Mouse (Mus musculus) gastrocnemius, postnatal 14 days (tissue): ENCODE data around the gene Spata18. TPM values are rescaled to one million over a fixed set of nuclear protein-coding genes. Genes with fewer than 3 reads are reported as not detected.

Experiments
- DNase-seq: peaks from one replicate; pipeline ENCODE4 v3.0.0; 2021; ENCODE audit warnings: mixed read lengths
- intact Hi-C: fragments of 180-260 bp; cut with DNase I; formaldehyde crosslinking; loops from one replicate; pipeline ENCODE4 v1.15.1; 2025; ENCODE audit warnings: low total_unique reads
- total RNA-seq, 2 experiments: library from RNA; stranded (reverse); gene quantifications; 2 replicates each; pipeline ENCODE4 v1.2.3; 2021

Gene Spata18
- total RNA-seq, 2 experiments from 2014 or later, result 0.27 TPM; not detected in 1

DNA sequence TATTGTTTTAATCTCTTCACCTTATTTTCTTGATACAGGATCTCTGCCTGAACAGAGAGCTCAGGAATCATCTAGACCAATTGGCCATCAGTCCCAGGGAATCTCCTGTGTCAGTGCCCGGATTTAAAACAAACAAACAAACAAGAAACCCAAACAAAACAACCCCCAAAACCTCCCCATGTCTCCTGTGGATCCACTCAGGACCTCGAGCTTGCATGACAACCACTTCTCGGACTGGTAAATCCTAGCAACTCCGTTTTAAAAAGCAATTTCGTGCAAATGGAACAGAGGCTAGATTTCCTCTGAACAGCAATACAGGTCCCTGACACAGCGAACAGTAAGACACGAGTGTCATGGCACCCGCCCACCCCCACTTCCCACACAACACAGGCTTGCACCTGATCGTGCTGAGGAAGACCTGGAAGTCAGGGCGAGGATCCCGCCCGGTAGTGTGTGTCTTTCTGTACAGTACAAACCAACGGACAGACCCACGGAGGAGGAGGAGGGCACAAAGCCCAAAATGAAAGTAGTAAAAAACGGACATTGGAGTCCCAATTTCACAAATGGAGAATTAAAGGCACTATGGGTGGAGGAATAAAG, 714 bp upstream of the Spata18 start:
- DNase-seq, result no peak
- intact Hi-C loops, result no loop called here

DNA sequence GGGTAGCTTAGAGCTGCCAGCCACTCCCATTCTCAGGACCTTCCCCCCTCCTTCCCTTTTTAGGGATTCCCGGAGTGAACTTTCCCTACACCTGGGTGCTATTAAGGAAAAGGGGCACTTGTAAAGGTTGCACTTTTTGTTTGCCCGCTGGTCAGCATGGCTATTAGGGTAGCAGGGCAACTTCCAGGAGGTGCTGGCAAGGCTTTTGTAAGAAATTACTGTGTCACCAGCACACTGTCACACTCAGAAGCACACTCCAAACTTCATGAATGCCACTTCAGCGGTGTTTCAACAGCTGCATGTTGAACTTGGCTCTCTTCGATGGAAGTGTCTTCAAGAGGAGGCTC, 649 bp downstream of the Spata18 start:
- intact Hi-C loops, result no loop called here
- DNase-seq, result no peak

DNA sequence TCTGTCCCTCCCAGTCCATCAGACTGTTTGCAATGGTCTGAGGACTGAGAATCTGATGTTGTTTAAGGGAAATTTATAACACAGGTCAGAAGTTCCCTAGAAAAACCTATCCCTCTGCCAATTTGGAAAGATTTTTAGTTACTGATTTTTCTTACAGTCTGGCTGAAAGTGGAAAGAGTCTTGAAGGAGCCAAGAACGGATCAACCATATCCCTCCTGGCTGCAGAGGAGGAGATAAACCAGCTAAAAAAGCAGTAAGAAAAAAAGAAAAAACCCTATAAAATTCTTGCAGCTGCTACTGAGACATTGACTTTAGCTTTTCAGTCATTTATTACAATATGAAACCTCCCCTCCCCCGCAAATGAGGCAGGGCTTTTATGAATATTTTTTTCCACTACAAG, 15.5 kb downstream of the Spata18 start:
- intact Hi-C loops, result no loop called here
- no peak for DNase-seq

DNA sequence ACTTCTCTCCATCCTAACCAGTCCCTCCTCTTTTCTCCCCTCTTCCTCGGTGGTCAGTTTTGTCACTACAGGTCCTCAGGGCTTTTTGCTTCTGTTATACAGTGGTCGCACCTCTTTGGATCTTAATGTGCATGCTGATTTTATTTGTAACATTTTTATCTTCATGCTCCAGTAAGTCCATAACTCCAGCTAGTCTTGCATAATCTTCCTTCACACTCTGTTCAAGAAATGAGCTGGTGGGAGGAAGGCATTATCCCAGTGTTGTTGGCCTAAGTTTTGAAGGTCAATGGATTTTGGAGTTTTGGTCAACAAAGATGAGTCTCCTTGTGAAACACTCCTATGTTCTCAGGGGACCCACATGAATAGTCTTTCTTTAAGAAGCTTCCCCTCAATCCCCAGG, 16.7 kb downstream of the Spata18 start:
- intact Hi-C loops, result no loop called here
- DNase-seq, result no peak

DNA sequence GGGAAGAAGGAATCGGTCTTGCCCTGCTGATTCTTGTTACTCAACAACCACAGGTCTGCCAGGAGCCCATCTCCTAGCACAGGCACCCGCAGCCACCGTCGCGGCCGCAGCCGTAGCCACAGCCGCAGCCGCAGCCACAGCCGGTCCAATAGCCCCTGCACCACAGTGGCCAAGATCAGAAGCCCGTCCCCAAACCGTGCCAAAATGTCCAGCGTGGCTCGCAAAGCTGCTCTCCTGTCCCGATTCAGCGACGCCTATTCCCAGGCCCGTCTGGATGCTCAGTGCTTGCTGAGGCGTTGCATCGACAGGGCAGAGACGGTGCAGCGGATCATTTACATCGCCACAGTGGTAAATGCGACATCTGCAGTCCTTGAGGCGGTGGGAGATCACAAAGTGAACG, 18.2 kb downstream of the Spata18 start:
- intact Hi-C loops, result no loop called here
- DNase-seq, result no peak

DNA sequence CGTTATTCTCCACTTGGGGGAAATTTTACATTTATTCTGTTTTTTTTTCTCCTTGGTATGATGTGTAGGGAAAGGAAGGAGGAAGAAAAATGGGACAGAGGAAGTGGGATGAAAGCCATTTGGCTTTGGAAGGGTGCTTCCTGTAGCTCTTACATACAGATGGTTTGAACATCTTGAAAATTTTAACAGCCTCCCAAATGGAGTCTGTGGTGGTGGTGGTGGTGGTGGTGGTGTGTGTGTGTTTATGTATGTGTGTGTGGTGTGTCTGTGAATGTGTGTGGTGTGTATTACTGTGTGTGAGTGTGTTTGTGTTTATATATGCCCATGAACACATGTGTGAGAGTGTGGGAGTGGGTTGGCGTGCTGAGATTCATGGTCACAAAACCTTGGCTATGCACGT, 24.4 kb downstream of the Spata18 start:
- intact Hi-C loops, result no loop called here
- no peak for DNase-seq

DNA sequence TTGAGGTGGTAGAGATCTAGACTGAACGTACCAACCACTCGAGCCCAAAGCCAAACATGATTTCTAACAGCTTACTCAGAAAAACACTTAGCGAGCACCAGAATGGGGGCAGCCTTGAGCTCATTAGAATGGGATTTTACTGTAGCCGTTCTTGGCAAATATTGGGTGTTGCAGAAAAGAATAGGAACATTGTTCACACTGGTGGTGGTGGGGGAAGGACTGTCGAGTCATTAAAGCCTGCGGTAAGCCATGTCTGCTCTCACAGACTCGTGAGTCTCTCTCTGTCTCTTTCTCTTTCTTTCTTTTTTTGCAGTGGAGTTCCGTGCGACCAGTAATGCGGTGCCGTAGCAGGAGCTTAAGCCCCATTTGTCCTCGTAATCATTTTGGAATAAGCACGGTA, 25.4 kb downstream of the Spata18 start:
- intact Hi-C loops, result no loop called here
- no peak for DNase-seq

DNA sequence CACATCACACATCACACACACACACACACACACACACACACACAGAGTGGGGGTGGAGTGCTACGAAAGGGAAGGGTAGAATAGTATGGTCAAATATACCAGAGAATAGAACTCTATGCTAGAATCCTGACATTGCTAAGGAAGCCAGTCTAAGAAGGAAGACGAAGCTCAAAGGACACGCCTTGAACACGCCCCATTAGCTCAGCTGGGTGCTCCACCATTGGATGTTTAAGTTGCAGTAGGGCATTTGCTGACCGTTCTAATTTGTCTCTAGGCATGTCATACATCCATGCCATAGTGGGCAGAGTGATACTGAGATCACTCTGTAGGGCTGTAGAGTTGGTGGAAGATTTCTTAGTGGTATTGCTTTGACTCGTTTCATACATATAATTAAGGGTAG, 32.0 kb downstream of the Spata18 start:
- intact Hi-C loops, result no loop called here
- DNase-seq, result no peak

DNA sequence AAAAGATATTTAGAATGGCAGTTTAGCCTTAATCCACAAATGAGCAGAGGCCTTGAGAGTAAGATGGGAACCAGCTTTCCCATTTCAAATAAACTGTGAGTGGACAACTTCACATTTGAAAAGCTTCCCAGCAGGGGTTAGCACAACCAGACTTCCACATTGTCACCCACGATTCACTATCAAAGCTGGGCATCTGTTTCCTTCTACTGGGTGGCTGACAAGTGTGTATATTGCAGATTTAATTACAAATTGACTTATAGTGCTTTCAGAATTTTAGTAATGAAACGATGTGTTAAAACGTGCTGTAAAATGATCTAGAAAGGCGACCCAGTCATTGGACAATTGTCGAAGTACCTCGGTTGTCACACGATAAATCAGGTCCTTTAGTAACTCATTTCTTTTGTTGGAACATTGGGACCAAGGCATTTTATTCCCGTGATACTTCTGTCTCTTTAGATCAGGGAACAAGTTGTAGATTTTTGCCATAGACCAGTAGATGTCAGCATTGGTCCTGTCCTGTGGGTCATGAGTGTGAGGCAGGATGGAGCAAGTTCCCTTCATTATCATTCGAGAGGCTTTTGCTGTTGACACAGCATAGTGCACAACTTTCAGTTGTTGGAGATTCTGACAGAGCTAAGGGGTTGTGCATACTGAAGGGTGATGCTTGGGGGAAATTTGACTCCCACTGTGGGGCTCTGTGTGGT, 32.7 kb downstream of the Spata18 start:
- intact Hi-C loops, result no loop called here
- DNase-seq, result no peak

DNA sequence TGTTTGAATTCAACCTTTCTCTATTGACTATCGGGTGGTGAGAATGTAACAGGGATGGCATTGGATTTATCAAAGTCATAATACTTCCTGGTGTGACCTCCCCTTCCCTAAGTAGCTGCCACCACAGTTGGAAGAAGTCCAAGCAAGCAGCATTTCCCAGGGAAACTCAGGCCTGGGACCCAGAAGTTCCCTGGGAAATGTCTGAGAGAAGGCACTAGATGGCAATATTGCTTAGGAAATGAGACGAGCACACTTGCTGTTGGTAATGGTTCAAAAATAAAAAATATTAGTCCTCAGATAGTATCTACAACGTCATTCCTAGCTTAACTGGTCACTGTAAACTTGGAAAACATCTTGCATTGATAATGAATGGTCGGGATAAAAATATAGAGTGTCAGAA, 35.0 kb downstream of the Spata18 start:
- DNase-seq, result peak; percentile 12
- intact Hi-C loops, result loop anchor here (5.0 kb wide), 1 partner anchor 591 kb away; no protein-coding TSS in a partner anchor

DNA sequence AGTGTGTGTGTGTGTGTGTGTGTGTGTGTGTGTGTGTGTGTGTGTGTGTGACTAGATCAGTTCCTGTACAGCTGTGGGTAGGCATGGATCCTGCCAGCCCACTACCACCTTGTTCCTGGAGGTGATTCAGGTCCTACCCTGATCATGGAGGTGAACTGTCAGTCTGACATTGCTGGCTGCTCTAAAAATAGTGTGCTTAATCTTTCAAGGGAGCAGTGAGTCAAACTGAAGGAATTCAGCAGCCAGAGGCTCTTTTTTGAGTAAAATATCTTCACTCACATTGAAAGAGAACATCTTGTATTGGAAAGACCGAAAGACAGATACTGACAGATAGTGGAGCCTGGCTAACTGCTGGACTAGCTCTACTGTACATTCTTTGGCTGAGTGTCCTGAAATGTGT, 37.4 kb downstream of the Spata18 start:
- intact Hi-C loops, result loop anchor here (5.0 kb wide), 1 partner anchor 589 kb away; no protein-coding TSS in a partner anchor
- DNase-seq, result no peak

DNA sequence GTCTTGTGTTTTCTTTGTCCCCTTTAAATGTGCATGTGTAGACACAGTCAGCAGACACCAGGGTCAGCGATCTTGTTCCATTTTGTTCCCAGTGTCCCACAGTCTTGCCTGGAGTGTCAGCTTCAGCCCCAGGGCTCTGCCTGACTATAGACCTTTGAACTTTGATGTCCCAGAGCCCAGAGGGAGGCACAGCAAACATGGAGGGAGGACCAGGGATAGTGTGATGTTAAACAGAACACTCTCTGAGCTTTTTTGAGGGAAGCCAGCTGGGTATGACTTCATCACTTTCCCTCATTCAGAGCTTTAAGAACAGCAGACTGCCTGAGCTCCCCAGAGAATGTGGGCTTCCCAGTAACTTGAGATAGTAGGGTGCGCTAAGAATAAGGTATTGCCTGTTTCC, 39.0 kb downstream of the Spata18 start:
- DNase-seq, result no peak
- intact Hi-C loops, result no loop called here

DNA sequence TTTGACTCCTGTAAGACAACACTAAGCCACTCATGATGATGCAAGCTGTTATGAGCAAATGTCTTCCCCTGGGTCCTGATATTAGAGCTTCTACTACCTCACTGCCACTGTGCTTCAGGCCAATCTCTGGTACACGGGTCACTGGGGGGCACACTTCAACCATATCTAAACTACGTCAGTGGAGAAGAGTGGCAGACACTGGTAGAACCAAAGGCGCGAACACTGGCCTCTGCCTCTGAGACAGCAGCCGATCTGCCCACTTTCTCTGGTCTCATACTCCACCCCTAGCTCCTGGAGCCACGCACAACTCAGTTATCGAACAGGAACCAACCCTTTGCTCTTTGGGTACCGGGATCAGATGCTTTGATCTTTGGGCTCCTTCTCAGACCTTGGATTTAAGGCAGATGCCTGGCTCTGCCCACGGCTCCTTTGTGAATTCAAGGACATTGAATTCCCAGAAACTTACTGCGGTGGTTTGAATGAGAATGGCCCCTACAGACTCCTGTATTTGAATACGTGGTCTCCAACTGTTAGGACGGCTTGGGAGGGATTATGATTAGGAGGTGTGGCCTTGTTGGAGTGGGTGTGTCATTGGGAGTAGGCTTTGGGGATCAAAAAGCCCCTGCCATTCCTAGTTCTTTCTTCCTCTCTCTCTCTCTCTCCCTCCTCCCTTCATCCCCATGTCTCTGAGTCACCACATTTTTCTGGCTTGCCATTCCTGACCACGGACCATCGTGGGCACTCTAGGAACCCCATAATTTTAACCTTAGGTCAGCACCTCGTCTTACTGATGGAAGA, 40.7 kb downstream of the Spata18 start:
- DNase-seq, result no peak
- intact Hi-C loops, result no loop called here

DNA sequence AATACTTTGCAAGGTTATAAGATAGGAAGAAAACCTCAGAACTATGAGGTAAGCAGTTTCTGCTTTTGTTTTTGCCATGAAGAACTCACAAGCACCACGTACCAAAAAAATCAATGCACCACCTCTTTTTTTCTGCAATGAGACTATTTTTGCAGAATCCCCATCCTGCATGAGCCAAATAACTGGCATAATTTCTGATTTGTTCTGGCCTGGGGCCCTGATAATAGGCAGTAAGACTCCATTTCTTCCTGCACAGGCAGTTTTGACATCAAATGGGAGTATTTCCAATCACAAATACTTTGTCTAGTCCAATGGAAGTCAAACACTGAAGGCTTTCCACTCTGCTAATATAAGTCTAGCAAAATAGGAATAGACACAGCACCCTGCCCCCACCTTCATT, 42.6 kb downstream of the Spata18 start:
- DNase-seq, result no peak
- intact Hi-C loops, result no loop called here

DNA sequence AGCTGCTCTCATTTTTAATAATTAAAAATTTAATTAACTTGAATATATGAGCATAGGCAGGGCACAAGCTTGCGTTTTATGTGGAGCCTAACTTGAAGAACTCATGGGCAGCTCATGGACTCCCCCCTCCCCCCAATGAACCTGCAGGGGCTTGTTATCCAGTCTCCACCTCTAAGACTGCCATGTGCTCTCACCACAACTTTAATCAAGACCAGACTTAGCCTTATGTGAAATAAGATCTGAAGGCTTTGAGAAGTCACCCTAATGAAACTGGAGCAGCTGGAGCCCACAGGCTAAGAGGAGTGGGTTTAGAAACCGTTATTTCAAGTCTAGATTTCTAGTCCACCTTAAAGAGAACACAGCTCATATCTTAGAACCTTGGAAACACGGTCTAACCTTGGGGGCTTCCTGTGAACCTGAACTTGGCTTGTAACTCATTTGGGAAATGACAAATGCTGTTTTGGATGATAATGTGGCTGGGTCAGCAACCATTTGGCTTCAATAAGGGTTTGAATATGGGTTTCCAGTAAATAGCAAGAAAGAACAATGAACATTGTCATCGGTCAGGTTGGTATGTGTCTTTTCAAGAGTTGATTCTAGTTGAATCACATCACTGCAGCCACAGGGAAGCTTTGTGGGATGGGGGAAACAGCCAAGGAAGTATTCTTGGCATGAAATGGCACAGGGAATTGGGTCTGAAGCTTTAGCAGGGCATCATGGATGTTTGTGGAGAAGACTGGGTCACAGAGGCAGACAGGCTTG, 43.3 kb downstream of the Spata18 start:
- no peak for DNase-seq
- intact Hi-C loops, result no loop called here

DNA sequence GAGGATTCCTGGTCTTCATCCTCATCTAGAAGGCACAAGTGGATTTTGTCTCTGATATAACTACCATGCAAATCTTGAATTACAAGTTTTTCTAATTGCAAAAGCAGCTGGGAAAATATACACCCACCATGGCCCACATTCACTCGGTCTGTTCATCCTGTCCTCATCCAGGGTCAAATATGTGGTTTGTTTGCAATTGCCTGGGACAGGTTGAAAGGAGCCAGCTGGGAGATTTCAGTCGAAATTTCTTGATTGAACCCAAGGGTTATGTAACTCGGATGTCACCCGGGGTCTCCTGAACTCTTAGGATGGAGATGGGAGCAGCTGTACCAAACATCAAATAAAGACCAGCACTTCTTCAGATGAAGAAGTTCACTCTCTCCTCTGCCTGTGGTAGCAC, 46.5 kb downstream of the Spata18 start:
- intact Hi-C loops, result no loop called here
- no peak for DNase-seq

DNA sequence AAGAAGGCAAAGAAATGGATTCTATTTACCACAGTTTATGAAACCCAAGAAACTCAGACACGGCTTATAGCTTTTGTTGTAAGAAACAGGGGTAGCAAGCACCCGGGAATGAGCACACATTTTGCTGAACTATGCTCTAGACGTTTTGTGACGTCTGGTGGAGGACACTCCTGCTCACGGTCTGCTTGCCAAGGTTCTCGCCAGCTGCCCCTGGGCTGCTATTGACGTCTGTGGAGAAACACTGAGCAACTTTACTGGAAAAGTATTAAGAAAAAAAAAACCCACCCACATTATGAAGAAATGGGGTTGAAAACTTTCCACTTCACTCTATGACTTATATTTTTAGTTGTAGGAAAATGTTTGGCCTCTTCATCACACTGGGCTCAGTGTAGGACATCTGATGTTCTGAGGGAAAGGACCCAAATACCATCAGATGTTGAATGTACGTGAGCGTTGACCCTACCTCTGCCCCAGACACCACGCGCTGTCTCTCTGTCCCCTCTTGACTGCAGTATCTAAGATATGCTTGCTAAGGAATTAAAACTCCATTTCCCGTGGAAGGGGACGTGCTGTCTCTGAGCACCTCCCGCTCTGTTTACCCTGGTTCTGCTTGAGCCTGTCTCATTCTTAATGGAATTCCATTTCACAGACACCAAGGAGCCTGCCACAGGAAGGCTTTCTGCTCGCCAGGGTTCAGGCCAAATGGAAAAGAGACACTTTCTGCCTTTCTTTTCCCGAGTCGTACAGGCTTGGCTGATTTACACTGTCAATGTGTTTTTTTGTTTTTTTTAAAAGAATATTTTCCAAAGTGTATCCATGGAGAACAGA, 50.1 kb downstream of the Spata18 start:
- peak; percentile 38 for DNase-seq
- intact Hi-C loops, result no loop called here

DNA sequence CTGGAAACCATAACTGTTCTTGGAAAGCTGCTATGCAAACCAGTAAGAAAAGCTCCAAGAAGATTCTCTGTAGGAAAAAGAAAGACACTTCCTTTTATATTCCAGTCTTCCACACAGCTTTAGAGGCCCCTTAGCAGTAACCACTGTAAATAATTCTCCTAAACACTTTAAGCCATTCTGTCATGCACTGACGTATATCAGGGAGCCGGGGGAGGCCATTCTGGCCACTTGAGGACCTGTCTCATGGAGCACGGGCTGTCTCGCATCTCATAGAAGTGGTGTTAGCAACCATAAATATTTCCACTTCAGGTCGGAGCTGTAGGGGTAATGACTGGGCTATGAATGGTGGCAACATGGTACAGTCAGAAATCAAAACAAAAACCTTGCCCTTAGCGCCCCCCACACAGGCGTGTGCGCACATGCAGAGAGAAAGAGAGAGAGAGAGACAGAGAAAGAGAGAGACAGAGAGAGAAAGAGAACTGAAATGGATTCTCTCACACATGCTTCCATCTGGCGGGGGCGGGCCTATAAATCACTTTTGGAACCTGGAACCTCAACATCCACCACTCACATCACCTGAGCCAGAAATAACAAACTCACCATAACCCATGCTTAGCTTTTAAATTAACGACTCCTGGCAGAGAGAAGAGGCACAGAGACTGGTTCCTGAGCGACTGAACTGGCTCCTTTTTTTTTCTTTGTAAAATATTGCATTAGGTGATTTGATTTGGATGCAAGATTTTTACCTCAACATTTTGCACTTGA, 50.9 kb downstream of the Spata18 start:
- intact Hi-C loops, result no loop called here
- no peak for DNase-seq

DNA sequence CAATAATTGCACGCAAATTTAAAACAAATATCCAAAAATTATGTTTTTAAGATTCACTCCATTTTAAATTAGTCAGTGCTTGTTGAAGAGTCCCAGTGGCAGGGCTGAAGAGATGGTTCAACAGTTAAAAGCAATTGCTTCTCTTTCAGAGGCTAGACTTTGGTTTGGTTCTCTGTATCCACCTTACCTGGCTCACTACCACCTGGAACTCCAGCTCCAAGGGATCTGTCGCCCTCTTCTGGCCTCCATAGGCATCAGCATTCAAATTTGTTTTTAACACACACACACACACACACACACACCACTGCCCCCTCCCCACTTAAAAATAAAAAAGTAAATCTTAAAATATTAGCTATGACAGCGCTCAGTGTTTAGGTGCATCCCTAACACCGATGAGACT, 51.9 kb downstream of the Spata18 start:
- intact Hi-C loops, result no loop called here
- no peak for DNase-seq
